Mouse (Mus musculus): Measurements from ENCODE around the gene Rnf212.

Rnf212 gene

DNA sequence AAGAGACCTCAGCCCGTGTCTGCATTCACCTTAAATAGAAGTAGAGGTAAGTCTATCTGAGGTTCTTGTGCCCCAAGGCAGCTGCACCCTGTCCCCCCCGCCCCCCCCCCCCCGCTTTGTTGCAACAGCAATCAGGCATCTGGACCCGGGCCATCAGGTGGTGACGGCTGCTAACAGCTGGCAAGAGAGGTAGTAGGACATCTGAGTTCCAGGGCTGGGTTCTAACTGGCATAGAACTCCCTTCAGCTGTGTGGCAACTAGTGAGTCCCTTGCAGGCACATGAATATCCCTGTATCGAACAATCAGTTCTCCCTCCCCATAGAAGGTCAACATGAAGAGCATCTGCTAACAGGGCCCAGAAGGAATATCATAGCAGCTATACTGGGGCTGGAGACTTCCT lies 62.8 kb downstream of the Rnf212 start:
- no peak for DNase-seq (ENCODE audit: low spot score)

DNA sequence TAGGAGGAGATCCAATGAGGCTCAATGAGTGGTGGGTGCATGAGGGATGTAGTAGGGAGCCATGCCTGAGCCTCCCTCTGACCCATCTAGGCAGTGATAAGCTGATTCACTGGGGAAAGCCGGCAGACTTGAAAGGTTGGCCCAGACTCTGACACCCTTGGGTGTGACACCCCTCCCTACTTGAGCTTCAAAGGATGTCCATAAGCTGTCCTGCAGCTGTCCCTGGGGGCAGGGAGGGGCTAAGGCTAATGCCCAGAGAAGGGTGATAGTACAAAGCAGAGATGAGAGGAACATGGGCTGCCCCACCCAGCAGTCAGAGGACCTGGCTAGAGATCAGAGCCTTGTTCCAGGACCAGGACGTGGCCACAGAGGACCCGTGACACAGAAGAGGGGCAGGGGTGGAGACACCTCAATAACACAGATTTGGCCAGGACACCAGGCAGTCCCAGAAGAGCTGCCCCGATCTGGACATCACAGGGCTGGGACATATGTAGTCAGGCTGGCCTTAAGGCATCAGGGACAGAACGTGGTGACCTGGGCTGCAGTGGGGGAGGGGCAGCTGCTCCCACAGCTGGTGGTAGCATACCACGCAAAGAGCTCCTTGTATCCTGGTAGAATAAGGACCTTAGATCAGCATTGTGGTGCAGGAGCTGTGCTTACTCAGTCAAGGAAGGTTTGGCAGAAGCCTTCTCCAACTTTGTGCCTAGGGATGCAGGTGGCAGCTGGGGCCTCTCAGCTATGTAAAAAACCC lies 65.6 kb downstream of the Rnf212 start:
- DNase-seq (ENCODE audit: low spot score), result no peak

DNA sequence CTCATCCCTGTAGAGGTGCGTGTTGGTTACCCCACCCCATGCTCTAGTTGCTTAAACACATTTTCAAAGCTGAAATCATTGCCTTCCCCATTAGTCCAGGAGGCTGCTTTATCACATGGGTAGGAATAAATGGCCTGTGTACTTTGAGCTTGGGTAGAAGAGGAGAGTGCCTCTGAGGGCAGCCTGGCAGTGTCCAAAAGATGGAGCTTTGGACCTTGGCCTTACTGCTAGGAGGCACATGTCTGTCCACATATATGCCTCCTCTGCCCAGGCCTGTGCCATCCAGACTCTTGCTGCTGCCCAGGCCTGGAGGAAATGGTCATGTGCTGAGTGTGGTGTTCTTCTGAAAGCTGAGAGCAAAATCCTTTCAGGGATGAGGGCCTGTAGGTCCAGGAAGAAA lies 66.4 kb downstream of the Rnf212 start:
- DNase-seq (ENCODE audit: low spot score), result no peak

DNA sequence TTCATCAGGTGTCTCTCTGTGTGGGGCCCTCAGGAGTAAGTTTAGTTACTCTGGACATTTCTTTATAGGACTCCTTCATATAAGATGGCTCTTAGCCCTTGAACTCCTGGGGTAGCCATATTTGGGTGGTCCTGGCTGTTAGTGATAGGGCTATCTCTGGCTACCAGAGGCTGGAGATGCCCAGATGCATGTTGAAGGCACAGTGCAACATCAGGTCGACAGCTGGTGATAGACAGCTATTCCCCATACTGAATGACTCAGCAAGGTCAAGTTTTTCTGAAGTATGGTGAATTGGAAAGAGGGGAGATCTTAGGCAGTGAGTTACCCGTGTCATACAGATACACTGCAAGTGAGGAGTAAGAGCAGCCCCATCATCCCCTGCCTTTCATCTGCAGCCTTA lies 67.0 kb downstream of the Rnf212 start:
- DNase-seq (ENCODE audit: low spot score), result no peak

DNA sequence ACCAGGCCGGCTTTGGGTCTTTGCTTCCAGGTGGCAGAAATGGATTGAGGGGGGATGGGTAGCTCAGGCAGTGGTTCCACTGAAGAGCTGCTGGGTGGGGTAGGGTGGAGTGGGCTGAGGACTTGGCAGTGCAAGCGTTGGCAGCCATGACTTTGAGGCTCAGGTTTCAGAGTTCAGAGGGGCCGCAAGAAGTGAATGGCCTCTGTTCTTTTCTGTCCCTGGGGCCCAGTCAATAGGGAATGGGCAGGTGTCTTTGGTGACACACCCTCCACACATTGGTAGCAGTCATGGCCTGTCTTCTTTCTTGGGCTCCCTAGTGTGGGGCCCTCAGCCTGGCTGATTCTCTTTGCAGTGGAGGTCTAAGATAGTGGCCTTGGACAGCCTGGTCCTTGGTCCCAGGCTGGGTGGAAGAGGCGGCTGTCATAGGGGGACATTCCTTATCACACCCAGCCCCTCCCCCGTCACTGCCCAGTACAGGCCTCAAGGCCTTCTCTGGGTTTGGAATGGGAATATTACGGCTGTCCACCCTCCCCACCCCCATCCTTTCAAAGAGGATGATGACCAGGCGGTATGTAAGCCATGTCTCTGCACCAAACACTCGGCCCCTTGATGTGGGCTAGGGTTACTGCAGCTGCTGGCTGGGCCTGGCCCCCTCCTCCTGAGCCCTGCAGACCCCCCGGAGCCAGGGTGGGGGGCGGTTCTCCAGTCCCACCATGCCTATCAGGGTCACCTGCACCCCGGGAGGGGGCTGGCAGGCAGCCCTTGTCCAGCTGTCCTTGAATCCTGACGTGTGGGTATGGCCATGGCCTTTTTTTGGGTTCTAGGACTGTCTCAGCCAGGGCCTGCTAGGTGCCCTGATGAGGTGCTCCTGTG lies 70.8 kb downstream of the Rnf212 start:
- no peak for DNase-seq (ENCODE audit: low spot score)

DNA sequence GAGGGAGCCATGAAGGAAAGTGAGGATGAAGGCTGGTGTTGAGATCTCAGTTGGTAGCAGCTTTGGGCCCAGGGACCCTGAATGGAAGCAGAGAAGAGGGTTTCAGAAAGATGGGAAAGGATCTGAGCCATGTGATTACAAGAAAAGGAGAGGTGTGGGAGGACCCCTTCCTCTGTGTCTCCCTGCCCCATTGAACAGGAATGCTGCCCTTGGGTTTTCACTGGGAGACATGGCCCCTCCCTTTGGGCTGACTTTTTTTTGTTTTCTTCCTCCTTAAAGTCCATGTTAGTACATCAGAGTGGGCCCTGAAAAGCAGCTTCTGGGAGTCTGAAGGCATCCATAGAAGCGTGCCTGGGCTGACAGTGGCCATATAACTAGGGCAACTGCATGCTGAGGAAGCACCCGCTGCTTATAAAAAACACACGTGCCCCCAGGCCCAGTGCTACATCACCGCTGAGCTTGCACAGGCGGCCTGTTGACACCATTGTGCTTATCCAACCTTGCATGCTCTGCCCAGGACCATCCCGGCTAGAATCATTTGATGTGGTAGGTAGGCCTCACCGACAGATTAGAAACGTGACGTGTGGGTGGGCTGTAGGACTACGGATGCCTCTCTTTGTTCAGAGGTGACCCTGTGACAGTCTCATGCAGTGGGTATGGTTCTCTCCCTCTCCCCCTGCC lies 73.3 kb downstream of the Rnf212 start:
- DNase-seq (ENCODE audit: low spot score), result no peak

DNA sequence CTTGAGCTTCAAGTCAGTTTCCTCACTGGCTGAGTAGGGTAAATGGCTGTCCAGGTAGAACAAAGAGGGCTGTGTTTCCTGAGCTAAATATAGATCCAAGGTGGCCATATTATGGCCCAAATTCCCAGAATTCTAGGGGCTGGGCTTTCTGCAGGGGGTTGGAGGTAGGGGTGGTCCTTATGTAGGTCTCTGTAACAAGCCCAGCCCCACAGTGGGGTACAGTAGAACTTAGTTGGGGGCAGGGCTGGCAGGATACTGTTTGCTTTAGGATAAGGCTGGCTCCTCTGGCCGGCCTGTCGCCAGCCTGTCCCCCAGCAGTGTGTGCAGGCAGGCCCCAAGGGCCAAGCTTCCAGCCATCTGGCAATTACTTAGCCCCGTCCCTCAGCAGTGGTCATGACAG lies 74.4 kb downstream of the Rnf212 start:
- no peak for DNase-seq (ENCODE audit: low spot score)

DNA sequence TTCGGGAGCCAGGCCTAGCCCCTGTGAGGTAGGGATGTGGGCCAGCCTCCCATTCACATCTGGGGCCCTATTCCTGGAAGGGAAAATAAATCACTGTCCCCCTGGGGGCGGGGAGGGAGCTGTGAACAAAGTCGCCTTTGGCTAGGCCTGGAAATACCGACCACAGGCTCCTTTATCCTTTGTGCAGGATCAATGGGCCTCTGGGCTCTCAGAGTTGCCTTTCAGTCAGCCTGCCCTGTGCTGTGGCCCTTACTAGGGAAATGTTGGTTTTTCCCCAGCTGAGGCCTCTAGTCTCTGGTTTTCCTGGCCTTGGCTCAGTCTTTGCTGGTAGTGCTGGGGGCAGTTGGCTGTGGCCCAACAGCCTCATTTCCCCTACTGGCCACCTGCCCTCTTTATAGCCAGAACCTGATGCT lies 77.4 kb downstream of the Rnf212 start:
- DNase-seq (ENCODE audit: low spot score), result no peak

DNA sequence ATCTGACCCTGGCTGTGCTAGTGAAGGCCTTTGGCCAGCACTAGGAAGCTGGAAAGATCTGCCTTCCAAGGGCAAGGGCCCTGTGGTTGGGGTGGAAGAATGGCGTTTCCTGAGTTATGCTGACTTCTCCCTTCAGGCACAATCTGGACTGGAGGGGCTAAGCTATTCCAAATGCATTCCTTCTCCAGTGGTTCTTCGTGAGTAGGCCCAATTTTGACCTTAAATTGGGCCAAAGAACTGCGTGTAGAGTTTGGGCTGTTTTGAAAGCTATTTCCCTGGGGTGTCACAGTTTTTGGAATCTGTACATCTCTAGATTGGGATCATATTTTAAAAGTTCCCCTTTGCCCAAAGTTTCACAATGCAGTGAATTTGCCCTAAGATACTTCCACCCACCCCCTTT lies 78.2 kb downstream of the Rnf212 start:
- no peak for DNase-seq (ENCODE audit: low spot score)

DNA sequence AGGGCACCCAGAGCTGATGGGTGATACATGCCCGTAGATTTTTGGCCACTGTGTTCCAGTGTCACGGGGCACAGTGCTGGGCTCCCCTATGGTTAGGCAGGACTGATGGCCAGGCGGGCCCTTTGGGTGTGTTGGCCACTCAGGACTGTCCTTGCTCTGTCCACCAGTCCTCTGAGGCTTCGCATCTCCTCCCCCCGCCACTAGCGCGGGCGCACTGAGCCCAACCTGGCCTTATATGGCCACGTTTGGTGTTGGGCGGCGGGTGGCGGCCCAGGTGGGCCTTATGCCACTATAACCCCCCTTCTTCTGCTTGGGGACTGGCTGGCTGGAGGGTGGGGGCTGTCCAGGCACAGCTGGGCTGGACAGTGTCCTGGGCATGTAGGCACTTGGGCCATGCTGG lies 78.9 kb downstream of the Rnf212 start:
- DNase-seq (ENCODE audit: low spot score), result no peak

DNA sequence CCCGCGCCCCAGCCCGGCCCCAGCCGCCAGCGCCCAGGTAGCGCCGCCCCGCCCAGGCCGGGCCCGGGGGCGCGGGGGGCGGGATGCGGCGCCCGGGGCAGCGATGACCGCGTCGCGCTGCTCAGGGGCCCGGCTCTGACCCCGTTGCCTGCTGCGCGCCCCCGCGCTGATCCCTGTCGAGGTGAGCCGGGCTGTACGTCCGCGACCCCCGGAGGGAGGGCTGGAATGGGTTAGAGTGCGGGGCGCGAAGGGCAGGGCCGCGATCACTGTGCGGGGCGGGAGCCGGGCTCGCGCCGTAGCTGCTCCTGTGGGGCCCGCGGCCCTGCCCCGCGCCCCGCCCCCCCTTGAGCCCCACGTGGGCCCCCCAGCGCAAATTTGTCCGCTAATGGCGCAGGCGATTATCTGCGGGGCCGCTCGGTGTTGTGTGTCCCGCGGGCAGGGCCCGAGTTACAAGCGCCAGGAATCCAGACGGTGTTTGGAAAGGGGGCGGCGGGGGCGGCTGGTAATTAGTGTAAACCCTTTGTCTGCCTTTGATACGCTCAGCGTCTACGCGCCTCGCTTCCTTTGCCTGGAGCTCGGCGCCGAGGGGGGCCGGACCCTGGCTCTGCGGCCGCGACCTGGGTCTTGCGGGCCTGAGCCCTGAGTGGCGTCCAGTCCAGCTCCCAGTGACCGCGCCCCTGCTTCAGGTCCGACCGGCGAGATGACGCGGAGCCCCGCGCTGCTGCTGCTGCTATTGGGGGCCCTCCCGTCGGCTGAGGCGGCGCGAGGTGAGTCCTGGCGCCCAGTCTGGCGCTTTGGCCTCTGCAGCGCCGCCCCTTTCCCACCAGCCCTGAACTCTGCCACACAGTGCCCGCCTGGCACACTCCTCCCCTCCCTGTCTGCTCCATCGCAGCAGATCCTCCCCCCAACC lies 80.2 kb downstream of the Rnf212 start:
- peak; percentile 23 for DNase-seq (ENCODE audit: low spot score)

DNA sequence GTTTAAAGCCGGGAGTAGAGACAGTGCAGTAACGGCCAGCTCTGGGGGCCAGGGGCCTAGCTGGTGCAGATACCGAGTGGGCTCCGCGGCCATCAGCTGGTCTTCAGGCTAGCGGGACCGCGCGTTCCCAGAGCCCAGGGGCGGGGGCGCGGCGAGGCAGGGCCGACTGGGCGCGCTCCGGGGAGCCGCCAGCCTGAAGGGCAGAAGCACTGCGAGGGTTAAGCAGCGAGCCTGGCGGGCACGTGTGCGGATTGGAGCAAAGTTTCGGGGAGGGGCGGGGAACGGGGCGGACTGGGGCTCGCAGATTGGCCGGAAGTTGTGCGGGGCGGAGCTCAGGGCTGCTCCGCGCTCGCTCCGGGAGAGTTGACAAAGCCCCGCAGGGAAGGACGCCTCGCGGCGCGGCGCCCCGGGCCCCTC lies 80.9 kb downstream of the Rnf212 start:
- DNase-seq (ENCODE audit: low spot score), result peak; percentile 73

DNA sequence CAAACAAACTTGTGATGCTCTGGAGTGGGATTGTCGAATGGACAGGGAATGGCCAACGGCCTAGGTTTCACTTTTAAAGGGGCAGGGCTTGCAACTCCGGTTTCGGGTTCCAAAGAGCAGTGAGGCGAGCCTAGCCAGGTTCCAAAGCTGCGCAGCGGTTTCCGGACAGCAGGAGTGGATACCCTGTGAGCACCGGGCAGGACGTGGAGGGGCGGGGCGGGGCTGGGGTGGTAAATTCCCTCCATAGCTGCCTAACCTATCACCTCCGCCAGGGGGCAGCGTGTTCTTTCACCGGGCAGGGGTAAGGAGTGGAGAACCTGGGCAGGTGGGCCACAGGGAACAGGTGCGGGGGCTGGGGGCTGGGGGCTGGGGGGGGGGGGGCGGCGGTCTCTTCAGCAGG lies 82.5 kb downstream of the Rnf212 start, which contains the start of gene Fgfrl1:
Gene Fgfrl1 (plus strand): TSS at position 112 of the 400 bp plus-strand sequence.
- DNase-seq (ENCODE audit: low spot score), result peak; percentile 73

DNA sequence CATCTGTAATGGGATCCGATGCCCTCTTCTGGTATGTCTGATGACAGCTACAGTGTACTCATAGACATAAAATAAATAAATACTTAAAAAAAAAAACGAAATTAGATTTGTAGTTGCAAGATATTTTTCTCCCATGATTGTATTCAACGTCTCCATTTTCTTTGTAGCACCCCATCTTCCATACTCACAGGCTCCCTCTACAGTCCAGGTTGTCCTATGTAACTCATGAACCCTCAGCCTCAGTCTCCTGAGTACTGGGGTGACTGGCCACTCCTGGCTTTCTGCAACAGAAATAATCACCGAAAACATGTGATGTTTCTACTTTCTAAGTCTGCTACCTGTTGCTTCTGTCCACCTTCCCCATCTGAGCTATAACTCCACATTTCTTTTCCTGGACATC lies 83.6 kb downstream of the Rnf212 start:
- no peak for DNase-seq (ENCODE audit: low spot score)

DNA sequence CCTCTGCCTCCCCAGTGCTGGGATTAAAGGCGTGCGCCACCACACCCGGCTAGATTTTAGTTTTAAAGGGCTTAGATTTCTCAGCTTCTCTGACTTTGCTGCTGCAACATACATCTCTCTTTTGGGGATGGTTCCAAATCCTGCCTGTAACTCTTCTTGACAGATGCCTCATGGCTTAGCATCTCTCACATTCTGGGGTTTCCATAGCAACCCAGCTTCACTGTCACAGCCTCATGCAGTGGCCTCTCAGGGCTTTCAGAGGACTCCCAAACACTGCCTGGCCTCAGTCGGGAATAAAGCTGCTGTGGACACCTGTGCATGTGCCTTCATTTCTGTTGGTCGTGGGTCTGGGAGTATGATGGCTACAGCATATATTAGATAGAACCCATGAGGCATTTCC lies 85.7 kb downstream of the Rnf212 start:
- no peak for DNase-seq (ENCODE audit: low spot score)

DNA sequence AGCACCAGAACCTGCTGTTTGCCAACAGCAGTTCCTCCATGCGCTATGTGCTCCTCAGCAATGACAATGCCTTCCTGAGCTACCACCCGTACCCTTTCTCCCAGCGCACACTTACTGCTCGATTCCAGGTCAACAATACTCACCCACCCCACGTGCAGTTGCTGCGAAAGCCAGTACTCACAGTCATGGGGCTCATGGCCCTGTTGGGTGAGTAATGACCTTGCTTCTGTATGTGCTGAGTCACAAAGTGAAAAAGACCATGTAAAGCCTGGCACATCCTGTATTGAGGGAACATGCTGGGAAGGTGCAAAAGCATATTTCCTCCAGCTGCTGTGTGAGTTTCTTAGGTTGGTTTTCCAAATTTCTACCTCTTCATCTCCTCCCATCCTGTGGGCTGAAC lies 93.9 kb downstream of the Rnf212 start:
- DNase-seq (ENCODE audit: low spot score), result no peak

DNA sequence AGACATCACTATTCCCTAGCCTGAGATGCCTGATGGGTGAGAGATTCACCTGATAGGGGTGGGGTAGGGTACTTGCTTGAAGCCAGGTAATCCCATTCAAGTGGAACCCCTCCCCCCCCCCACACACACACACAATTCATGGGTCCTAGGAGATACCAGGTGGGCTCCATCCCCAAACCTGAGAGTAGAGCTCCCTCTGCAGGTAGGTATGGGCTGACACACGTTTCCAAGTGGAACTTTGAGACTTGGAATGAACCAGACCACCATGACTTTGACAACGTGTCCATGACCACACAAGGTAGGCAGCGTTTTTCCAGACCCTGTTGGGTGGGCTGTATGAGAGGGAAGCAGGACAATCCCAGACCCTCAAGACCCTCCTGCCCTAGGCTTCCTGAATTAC lies 94.9 kb downstream of the Rnf212 start:
- no peak for DNase-seq (ENCODE audit: low spot score)

All from urinary bladder, postnatal 25 days (tissue).